Mouse (Mus musculus) gastrocnemius, postnatal 4 days (tissue): ENCODE results near the gene Tbc1d10a. TPM values are rescaled to one million over a fixed set of nuclear protein-coding genes. Genes with fewer than 3 reads are reported as not detected.
A peak's percentile ranks its signal among the peaks of the same experiment; 100 is the strongest.

Experiments used
- DNase-seq, 2 experiments: peaks; one replicate each; pipeline ENCODE4 v3.0.0; 2021 to 2022; ENCODE audit warnings: low spot score in 2 of 2, mixed read lengths in 2 of 2
- total RNA-seq, 2 experiments: library from RNA; stranded (reverse); gene quantifications; 2 replicates each; pipeline ENCODE4 v1.2.3; 2021

The Tbc1d10a gene
- total RNA-seq, 2 experiments from 2014 or later, result 10.1 to 12.2 TPM

DNA sequence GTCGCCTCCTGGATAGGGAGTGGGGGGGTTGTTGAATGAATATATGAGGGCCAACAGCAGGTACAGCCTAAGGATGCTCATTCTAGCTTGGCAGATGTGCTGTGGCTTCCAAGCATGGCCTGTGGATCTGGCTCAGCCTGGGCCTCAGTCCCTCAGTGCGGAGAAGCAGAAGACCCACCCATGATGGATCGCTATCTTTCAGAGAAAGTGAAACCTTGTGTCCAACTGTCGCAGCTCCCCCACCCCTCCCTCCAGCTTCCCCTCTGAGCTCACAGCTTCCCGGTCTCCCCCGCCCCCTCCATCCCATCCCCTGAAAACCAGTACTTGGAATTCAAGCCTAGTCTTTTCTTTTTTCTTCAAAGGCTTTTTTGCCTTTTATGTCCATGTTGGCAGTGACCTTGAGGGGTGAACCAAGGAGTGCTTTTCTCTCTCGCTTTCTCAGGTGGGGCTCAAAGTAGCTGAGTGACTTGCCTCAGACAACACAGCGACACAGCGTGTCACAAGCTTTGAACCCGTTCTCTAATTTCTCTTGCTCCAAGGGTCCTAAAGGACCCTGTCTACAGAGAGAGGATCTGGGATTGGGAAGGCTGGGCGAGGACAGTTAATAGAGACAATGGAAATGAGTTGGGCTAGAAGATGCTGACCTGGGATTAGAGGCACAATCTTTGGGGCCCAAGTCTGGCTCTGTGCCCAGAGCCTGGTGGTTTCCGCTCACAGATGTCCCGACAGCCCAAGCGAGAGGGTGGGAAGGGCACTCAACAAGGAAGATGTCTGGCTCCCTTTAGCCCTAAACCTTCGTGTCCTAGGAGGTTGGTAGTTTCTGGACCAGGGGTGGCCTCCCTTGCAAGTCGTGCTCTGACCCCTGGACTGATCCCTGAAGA is 49.3 kb downstream of the Tbc1d10a start, which contains the start of gene Osm:
TSS of gene Osm (plus strand) at position 756 of the 881 bp plus-strand sequence.
- DNase-seq, result no peak

- no peak for DNase-seq
Observed at GRCm38 (mm10) chr11:4236546-4237067, 50.0 kb downstream of the Tbc1d10a start.

- DNase-seq, result no peak
Observed at GRCm38 (mm10) chr11:4237389-4237912, 50.9 kb downstream of the Tbc1d10a start.

- DNase-seq, result no peak
Observed at GRCm38 (mm10) chr11:4238167-4238566, 51.6 kb downstream of the Tbc1d10a start.

DNA sequence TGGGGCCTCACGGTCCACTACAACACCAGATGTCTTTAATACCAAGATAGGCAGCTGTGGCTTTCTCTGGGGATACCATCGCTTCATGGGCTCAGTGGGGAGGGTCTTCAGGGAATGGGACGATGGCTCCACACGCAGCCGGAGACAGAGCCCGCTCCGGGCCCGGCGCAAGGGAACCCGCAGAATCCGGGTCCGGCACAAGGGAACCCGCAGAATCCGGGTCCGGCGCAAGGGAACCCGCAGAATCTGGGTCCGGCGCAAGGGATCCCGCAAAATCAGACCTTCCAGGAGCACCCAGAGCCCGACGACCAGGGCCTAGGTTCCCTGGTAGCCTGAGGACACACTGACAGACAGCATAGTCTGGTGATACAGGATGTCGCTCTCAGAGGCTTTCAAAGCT is 53.1 kb downstream of the Tbc1d10a start:
- no peak for DNase-seq

DNA sequence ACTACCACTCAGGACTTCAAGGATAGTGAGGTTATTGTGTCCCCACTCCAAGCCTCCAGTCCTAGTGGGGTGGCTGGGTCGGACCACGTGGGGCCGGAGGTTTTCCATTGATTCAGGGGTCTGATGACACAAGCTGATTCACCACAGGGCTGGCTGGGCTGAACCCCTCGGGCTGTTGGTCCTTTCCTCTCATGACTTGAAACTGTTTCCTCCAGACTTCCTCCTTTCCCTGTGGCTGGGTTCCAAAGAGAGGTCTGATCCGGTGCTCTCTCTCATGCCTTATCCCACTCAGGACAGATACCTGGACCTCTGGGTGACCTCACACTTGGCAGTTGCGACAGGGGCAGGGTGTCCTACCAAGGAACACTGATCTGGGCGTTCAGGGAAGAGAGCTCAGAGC is 53.6 kb downstream of the Tbc1d10a start:
- no peak for DNase-seq

GRCm38 (mm10) chr11:4241180-4241579 is 54.6 kb downstream of the Tbc1d10a start:
- no peak for DNase-seq

- DNase-seq, result no peak
Observed at GRCm38 (mm10) chr11:4246126-4246525, 59.5 kb downstream of the Tbc1d10a start.

- DNase-seq, result no peak
Observed at GRCm38 (mm10) chr11:4246623-4247022, 60.0 kb downstream of the Tbc1d10a start.

GRCm38 (mm10) chr11:4247201-4247959 is 60.8 kb downstream of the Tbc1d10a start:
- no peak for DNase-seq

DNA sequence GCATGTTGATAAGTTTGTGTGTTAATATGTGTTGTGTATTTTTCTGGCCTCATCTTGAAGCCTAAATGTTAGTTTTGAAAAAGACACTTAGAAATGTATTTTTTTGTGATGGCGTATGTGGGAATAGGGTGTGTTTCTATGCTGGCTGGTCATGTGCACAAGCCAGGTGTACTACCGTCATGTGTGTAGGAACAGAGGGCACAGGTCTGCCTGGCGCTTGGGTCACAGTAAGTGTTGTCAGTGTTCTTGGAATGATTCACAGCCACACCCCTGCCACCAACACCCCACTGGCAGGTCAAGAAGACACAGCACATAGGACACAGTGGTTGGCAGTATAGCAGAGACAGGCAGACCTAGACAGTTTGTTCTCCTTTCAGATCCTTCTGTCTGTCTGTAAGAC is 62.6 kb downstream of the Tbc1d10a start:
- DNase-seq, result no peak

- DNase-seq, result no peak
Observed at GRCm38 (mm10) chr11:4250290-4250689, 63.7 kb downstream of the Tbc1d10a start.

- DNase-seq, result no peak
Observed at GRCm38 (mm10) chr11:4251376-4251775, 64.8 kb downstream of the Tbc1d10a start.

DNA sequence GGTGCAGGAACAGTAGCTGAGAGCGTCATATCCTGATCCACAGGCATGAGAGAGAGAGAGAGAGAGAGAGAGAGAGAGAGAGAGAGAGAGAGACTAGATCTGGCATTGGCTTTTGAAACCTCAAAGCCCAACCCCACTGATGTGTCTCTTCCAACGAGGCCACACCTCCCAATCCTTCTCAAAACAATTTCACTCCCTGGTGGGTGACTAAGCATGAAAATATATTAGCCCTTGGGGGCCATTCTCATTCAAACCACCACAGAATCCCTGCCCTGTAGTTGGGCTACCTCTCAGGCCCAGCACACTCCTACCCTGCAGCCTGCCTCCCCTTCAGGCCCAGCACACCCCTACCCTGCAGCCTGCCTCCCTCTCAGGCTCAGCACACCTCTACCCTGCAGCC is 66.3 kb downstream of the Tbc1d10a start:
- no peak for DNase-seq

- no peak for DNase-seq
Observed at GRCm38 (mm10) chr11:4256846-4257607, 70.4 kb downstream of the Tbc1d10a start, which contains the start of gene Lif. Gene Lif, plus strand, starts transcription at chr11:4257557.

GRCm38 (mm10) chr11:4257756-4258155 is 71.2 kb downstream of the Tbc1d10a start:
- DNase-seq, result no peak

GRCm38 (mm10) chr11:4258657-4259082 is 72.1 kb downstream of the Tbc1d10a start:
- peak; percentile 76 to 84 for DNase-seq

GRCm38 (mm10) chr11:4260463-4261187 is 74.0 kb downstream of the Tbc1d10a start:
- DNase-seq, result peak in 1 of 2 experiments; percentile 66

GRCm38 (mm10) chr11:4261188-4261494 is 74.6 kb downstream of the Tbc1d10a start:
- peak; percentile 70 to 74 for DNase-seq

GRCm38 (mm10) chr11:4261969-4262368 is 75.4 kb downstream of the Tbc1d10a start:
- peak in 1 of 2 experiments; percentile 59 for DNase-seq
